Mouse (Mus musculus): ENCODE data around the gene Ryr2. TPM values are rescaled to one million over a fixed set of nuclear protein-coding genes. Genes with fewer than 3 reads are reported as not detected.

Ryr2 gene
- polyA plus RNA-seq, 1 experiment = not detected

GRCm38 (mm10) chr13:12013986-12014385 is 92.8 kb downstream of the Ryr2 start:
- H3K27ac ChIP-seq (ENCODE audit: insufficient read depth, low read depth, low read length) = no peak overlapping the region
- H3K4me1 ChIP-seq (ENCODE audit: control insufficient read depth, insufficient read depth, low read length) = no peaks in the 10 kb centered on the region
- TF ChIP-seq POLR2A (IDR thresholded peaks at IDR 0.05; ENCODE audit: borderline replicate concordance, low read depth, low read length) = no peak
- no peak for TF ChIP-seq CTCF (IDR thresholded peaks at IDR 0.05; ENCODE audit: low read depth, low read length)
- no peak overlapping the region for H3K4me3 ChIP-seq (ENCODE audit: insufficient read depth, low read length)

- no peak overlapping the region for H3K27ac ChIP-seq (ENCODE audit: insufficient read depth, low read depth, low read length)
- no peaks in the 10 kb centered on the region for H3K4me1 ChIP-seq (ENCODE audit: control insufficient read depth, insufficient read depth, low read length)
- TF ChIP-seq POLR2A (IDR thresholded peaks at IDR 0.05; ENCODE audit: borderline replicate concordance, low read depth, low read length) = no peak
- TF ChIP-seq CTCF (IDR thresholded peaks at IDR 0.05; ENCODE audit: low read depth, low read length) = no peak
- H3K4me3 ChIP-seq (ENCODE audit: insufficient read depth, low read length) = no peak overlapping the region
Measured at GRCm38 (mm10) chr13:12008995-12009689, 97.6 kb downstream of the Ryr2 start.

DNA sequence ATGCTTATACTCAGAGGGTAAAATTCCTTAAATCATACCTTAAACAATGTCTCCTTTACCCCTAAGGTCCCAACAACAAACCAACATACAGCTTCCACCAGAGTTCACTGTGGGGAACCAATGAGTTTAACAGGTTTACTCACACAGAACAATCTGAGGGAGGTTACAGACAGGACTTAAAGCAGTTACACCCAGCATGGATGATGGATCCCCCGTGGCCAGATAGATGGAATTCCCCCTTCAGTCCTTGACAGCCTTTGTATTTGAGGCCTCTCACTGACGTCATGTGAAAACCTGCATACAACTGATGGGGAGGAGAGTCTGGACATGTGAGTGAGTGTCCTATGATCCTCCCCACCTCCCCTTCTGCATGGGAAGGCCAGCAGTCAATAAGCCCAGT is 99.2 kb downstream of the Ryr2 start:
- TF ChIP-seq CTCF (IDR thresholded peaks at IDR 0.05; ENCODE audit: low read depth, low read length) (no peak), POLR2A (IDR thresholded peaks at IDR 0.05; ENCODE audit: borderline replicate concordance, low read depth, low read length) (no peak)
- H3K27ac ChIP-seq (ENCODE audit: insufficient read depth, low read depth, low read length) = no peak overlapping the region
- no peaks in the 10 kb centered on the region for H3K4me1 ChIP-seq (ENCODE audit: control insufficient read depth, insufficient read depth, low read length)
- H3K4me3 ChIP-seq (ENCODE audit: insufficient read depth, low read length) = no peak overlapping the region

DNA sequence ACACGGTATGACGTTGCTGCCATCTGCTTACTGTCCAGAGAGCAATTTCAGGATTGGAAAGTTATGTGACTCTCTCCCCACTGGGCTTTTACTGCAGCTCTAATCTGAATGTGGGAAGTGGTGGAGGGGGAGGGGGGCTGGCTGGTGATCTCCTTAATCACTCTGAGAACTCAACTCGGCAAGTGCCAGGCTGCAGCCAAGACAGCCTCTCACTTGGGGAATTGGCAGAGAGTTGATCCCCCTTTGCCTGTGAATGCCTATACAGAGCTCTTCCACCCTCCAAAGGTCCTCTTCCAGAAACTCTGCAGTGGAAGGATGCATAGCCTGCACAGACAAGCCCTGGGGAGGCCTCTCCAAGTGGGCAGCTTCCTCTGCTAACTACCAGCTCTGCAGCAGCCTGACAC is 104.9 kb downstream of the Ryr2 start:
- H3K4me3 ChIP-seq (ENCODE audit: insufficient read depth, low read length) = no peak overlapping the region
- no peak for TF ChIP-seq CTCF (IDR thresholded peaks at IDR 0.05; ENCODE audit: low read depth, low read length)
- no peak for TF ChIP-seq POLR2A (IDR thresholded peaks at IDR 0.05; ENCODE audit: borderline replicate concordance, low read depth, low read length)
- no peak overlapping the region for H3K27ac ChIP-seq (ENCODE audit: insufficient read depth, low read depth, low read length)
- no peaks in the 10 kb centered on the region for H3K4me1 ChIP-seq (ENCODE audit: control insufficient read depth, insufficient read depth, low read length)

- Histone ChIP-seq H3K4me3 (ENCODE audit: insufficient read depth, low read length) (no peak overlapping the region), H3K27ac (ENCODE audit: insufficient read depth, low read depth, low read length) (no peak overlapping the region), H3K4me1 (ENCODE audit: control insufficient read depth, insufficient read depth, low read length) (no peaks in the 10 kb centered on the region)
- TF ChIP-seq CTCF (IDR thresholded peaks at IDR 0.05; ENCODE audit: low read depth, low read length) (no peak), POLR2A (IDR thresholded peaks at IDR 0.05; ENCODE audit: borderline replicate concordance, low read depth, low read length) (no peak)
Measured at GRCm38 (mm10) chr13:11999851-12000250, 106.9 kb downstream of the Ryr2 start.

GRCm38 (mm10) chr13:11997366-11997765 is 109.4 kb downstream of the Ryr2 start:
- H3K27ac ChIP-seq (ENCODE audit: insufficient read depth, low read depth, low read length) = no peak overlapping the region
- no peak overlapping the region for H3K4me3 ChIP-seq (ENCODE audit: insufficient read depth, low read length)
- TF ChIP-seq POLR2A (IDR thresholded peaks at IDR 0.05; ENCODE audit: borderline replicate concordance, low read depth, low read length) (no peak), CTCF (IDR thresholded peaks at IDR 0.05; ENCODE audit: low read depth, low read length) (no peak)
- no peaks in the 10 kb centered on the region for H3K4me1 ChIP-seq (ENCODE audit: control insufficient read depth, insufficient read depth, low read length)

- Histone ChIP-seq H3K27ac (ENCODE audit: insufficient read depth, low read depth, low read length) (no peak overlapping the region), H3K4me1 (ENCODE audit: control insufficient read depth, insufficient read depth, low read length) (no peaks in the 10 kb centered on the region), H3K4me3 (ENCODE audit: insufficient read depth, low read length) (no peak overlapping the region)
- TF ChIP-seq POLR2A (IDR thresholded peaks at IDR 0.05; ENCODE audit: borderline replicate concordance, low read depth, low read length) = no peak
- no peak for TF ChIP-seq CTCF (IDR thresholded peaks at IDR 0.05; ENCODE audit: low read depth, low read length)
Measured at GRCm38 (mm10) chr13:11987556-11987955, 119.2 kb downstream of the Ryr2 start.

DNA sequence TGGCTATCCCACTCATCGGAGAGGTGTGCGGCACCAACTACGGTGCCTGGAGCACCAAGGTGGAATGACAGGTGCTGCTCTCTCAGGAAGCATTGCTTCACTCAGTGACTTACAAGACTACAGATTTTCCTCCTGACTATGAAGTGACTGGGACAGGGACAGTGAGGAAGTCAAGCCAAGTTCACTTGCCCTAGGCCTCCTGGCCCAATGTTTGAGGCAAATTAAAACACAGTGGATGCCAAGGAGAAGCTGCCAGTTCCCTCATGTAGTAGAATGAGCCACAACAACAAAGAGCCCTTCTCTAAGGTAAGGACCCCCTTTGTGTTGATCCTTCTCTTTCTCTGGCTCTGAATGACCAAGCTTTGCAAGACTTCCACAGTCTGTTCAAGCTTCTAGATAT is 121.7 kb downstream of the Ryr2 start:
- H3K27ac ChIP-seq (ENCODE audit: insufficient read depth, low read depth, low read length) = no peak overlapping the region

DNA sequence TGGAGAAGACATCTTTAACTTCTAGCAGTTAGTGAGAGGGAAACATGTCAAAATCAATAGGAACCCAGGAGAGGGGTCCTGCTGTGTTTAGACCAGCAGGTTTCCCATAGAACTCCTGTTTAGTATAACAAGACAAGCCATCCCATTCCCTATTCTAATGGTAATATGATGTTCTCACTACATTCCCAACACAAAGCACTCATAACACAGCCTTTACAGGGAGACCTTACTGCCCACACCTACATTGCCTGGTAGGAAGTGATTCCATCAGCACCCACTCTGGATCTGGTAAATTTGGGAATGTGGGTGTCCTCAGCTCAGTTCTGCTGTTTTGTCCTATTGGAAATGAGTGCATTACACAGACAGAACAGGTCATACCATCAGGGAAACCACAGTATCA is 127.7 kb downstream of the Ryr2 start:
- TF ChIP-seq POLR2A (IDR thresholded peaks at IDR 0.05; ENCODE audit: borderline replicate concordance, low read depth, low read length) = no peak
- TF ChIP-seq CTCF (IDR thresholded peaks at IDR 0.05; ENCODE audit: low read depth, low read length) = no peak
- H3K27ac ChIP-seq (ENCODE audit: insufficient read depth, low read depth, low read length) = no peak overlapping the region
- H3K4me1 ChIP-seq (ENCODE audit: control insufficient read depth, insufficient read depth, low read length) = no peaks in the 10 kb centered on the region
- H3K4me3 ChIP-seq (ENCODE audit: insufficient read depth, low read length) = no peak overlapping the region

More for the DNA sequence above, 121.7 kb downstream of the Ryr2 start:
- no peak for TF ChIP-seq CTCF (IDR thresholded peaks at IDR 0.05; ENCODE audit: low read depth, low read length)
- TF ChIP-seq POLR2A (IDR thresholded peaks at IDR 0.05; ENCODE audit: borderline replicate concordance, low read depth, low read length) = no peak
- no peaks in the 10 kb centered on the region for H3K4me1 ChIP-seq (ENCODE audit: control insufficient read depth, insufficient read depth, low read length)
- no peak overlapping the region for H3K4me3 ChIP-seq (ENCODE audit: insufficient read depth, low read length)

- no peaks in the 10 kb centered on the region for H3K4me1 ChIP-seq (ENCODE audit: control insufficient read depth, insufficient read depth, low read length)
- H3K4me3 ChIP-seq (ENCODE audit: insufficient read depth, low read length) = no peak overlapping the region
- no peak overlapping the region for H3K27ac ChIP-seq (ENCODE audit: insufficient read depth, low read depth, low read length)
- no peak for TF ChIP-seq CTCF (IDR thresholded peaks at IDR 0.05; ENCODE audit: low read depth, low read length)
- TF ChIP-seq POLR2A (IDR thresholded peaks at IDR 0.05; ENCODE audit: borderline replicate concordance, low read depth, low read length) = no peak
Measured at GRCm38 (mm10) chr13:11978359-11978758, 128.4 kb downstream of the Ryr2 start.

Data from bone marrow macrophage, adult 2 months (primary cell).